Mouse (Mus musculus): Measurements from ENCODE around the gene Nfic. TPM values are rescaled to one million over a fixed set of nuclear protein-coding genes. Genes with fewer than 3 reads are reported as not detected.

The Nfic gene
- total RNA-seq, 2 experiments from 2014 or later: 40.7 to 44.6 TPM

DNA sequence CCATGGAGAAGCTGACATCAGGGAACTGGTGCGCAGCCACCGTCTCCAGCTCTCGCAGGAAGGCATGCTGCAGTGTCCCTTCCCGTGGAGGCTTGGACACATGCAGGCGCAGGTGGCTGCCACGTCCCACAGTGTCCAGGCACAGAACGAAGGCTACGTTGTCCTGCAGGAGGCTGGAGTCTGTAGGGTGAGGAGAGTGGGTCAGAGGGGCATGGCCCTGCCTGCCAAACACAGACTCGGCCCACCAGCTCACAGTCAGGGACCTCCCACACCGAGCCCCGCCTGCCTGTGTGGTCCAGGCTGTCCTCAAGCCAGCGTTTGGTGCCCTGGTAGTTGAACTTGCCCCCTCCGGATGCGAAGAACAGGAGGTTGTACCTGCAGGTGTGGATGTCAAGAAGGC lies 34.5 kb upstream of the Nfic start:
- no peak for DNase-seq (ENCODE audit: extremely low spot score in 1 of 2, low spot score in 2 of 2)
- intact Hi-C loops (cut with DNase I): no loop called here

- DNase-seq (ENCODE audit: extremely low spot score in 1 of 2, low spot score in 2 of 2): no peak
- intact Hi-C loops (cut with DNase I): no loop called here
These were observed 32.6 kb upstream of the Nfic start for GRCm38 (mm10) chr10:81488081-81488480.

DNA sequence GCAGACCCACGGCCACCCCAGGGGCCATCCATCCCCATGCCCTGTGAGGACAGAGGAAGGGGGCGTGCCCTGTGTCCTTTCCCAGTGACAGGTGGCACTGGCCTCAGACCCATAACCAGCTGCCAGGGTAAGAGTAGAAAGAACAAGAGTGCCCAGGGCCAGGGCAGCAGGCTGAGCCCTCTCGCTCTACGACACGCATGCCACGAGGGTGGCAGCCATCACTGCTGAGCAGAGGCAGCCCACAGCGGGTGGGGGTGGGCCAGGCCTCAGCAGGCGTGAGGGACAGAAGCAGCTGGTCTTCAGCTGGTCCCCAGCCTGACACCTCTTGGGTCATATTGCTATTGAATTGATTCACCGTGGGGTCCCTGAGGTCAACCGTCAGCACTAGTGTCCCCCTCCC lies 31.1 kb upstream of the Nfic start:
- intact Hi-C loops (cut with DNase I): no loop called here
- DNase-seq (ENCODE audit: extremely low spot score in 1 of 2, low spot score in 2 of 2): peak in 1 of 2 experiments; percentile 39

- intact Hi-C loops (cut with DNase I): no loop called here
- no peak for DNase-seq (ENCODE audit: extremely low spot score in 1 of 2, low spot score in 2 of 2)
These were observed 30.1 kb upstream of the Nfic start for GRCm38 (mm10) chr10:81485479-81486018.

GRCm38 (mm10) chr10:81485060-81485449 lies 29.6 kb upstream of the Nfic start:
- DNase-seq (ENCODE audit: extremely low spot score in 1 of 2, low spot score in 2 of 2): no peak
- intact Hi-C loops (cut with DNase I): no loop called here

DNA sequence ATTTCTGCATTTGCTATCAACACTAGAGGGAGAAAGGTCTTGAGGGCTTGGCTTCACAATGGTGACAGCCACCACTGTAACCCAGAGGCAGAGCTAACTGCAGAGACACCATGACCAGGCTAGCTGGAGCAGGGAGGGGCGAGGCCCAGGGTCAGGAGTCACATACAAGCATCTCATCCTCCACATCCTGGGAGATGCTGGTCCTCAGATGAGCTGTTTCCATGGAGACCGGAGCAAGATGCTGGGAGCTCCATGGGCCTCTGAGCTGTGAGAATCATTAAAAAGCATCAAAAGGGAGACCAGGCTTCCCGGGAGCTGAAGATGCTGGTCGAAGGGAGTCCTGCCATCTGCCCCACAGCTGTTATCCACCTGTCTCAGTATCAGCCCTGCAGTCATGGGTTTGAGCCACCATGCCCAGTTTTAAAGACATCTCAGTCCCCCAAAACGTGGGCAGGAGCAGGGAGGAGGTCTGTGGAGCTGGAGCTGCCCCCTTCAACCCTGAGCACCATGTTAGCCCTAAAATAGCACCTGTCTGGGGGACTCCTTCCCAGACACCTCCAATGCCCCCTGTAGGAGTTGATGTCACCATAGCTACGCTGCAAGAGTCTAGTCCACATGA lies 29.1 kb upstream of the Nfic start:
- DNase-seq (ENCODE audit: extremely low spot score in 1 of 2, low spot score in 2 of 2): no peak
- intact Hi-C loops (cut with DNase I): no loop called here

- intact Hi-C loops (cut with DNase I): no loop called here
- no peak for DNase-seq (ENCODE audit: extremely low spot score in 1 of 2, low spot score in 2 of 2)
These were observed 28.5 kb upstream of the Nfic start for GRCm38 (mm10) chr10:81483983-81484382.

GRCm38 (mm10) chr10:81482533-81482889 lies 27.1 kb upstream of the Nfic start, which contains the start of gene Celf5:
Gene Celf5, minus strand, starts transcription at chr10:81482709.
- intact Hi-C loops (cut with DNase I): no loop called here
- no peak for DNase-seq (ENCODE audit: extremely low spot score in 1 of 2, low spot score in 2 of 2)

DNA sequence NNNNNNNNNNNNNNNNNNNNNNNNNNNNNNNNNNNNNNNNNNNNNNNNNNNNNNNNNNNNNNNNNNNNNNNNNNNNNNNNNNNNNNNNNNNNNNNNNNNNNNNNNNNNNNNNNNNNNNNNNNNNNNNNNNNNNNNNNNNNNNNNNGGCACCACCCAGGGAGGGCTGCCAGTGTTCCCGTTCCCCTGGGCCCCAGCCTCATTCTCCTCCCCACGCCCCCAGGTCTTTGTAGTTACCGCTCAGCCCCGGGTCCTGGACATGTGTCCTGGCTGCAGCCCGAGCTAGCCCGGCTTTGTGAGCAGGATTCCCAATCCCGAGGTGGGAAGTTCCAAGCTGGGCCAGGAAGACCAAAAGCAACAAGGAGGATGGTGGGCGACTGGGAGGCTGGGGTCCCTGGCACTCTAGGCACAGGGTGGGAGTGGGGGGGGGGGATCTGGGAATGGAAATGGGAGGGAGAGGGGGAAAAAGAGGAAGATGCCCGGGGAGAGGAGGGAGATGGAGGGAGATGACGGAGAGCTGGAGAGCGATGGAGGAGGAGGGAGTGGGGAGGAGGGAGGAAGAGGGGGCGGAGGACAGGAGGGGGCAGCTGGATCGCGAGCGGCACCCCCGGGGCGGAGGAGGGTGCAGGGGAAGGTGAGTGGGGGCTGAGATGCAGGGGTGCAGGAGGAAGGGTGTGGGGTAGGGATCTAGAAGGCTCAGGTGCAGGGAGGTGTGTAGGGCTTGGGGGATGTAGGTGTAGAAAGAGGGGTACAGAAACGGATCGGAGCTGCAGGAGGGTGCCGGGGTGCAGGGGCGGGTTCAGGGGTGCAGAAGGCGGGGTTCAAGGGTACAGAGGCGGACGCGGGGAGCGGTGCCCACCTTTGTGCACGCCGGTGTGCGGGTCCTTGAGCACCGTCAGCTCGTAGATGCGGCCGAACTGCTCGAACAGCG lies 26.4 kb upstream of the Nfic start:
- intact Hi-C loops (cut with DNase I): no loop called here
- no peak for DNase-seq (ENCODE audit: extremely low spot score in 1 of 2, low spot score in 2 of 2)

DNA sequence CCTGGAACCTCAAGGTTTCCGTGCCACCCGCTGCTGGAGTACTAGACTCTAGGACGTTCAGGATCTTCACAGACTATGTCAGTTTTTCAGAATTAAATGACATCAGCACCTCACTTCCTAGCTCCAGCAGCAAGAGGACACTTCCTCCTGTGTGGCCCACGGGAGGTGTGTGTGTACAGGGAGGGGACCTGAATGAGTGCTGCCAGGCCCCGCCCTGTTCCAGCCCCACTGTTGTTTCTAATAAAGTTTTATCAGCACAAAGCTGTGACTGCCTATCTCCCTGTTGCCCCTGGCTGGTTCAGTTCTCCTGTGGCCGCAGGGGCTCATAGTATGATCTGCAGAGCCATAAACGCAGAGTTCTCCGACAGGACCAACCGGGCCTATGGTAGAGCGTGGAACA lies 19.0 kb upstream of the Nfic start:
- no peak for DNase-seq (ENCODE audit: extremely low spot score in 1 of 2, low spot score in 2 of 2)
- intact Hi-C loops (cut with DNase I): no loop called here

- peak; percentile 88 to 89 for DNase-seq (ENCODE audit: extremely low spot score in 1 of 2, low spot score in 2 of 2)
- intact Hi-C loops (cut with DNase I): no loop called here
These were observed 17.6 kb upstream of the Nfic start for GRCm38 (mm10) chr10:81473003-81473451.

DNA sequence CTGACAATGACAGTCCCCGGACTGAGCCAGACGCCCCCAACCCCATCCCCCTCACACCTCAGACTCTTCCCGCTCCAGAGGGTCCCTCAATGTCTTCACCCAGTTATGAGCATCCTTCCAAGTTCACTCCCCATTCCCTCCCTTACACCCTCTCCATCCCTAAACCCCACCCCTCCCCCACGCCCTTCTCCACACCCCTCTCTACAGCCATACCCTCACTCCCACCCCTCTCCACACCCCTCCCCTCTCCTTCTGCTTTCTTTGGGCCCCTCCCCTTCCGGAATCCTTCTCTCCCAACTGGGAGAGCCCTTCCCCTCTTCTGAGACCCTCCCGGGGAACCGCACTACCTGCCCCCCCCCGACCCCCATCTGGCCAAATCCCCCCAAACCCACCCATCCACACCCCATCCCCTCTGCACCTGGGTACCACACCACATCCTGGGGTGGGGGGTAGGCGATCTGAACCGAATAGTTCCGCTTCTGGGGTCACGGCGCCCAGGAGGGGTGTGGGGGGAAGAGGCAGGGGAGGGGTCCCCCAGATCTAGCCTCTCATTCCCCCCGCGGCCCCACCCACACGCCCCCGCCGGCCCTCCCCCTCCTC lies 17.1 kb upstream of the Nfic start:
- intact Hi-C loops (cut with DNase I): no loop called here
- peak in 1 of 2 experiments; percentile 49 for DNase-seq (ENCODE audit: extremely low spot score in 1 of 2, low spot score in 2 of 2)

DNA sequence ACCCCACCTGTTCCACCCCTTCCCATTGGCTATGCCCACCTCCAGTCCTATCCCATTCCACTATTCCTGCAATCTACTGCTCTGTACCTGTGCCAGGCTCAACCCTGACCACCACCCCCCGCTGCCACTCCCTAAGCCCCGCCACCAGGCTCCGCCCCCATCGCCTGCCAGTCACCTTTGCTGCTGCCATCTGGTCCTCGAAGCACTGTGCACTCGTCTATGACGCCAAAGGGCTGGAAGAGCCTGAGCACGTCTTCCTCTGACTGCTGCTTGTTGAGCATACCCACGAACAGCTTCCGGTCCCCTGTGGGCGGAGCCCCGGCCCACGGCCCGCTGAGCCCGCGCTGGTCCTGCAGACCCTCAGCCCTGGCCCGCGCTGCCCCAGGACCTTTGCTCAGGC lies 15.0 kb upstream of the Nfic start:
- peak in 1 of 2 experiments; percentile 68 for DNase-seq (ENCODE audit: extremely low spot score in 1 of 2, low spot score in 2 of 2)
- intact Hi-C loops (cut with DNase I): no loop called here

DNA sequence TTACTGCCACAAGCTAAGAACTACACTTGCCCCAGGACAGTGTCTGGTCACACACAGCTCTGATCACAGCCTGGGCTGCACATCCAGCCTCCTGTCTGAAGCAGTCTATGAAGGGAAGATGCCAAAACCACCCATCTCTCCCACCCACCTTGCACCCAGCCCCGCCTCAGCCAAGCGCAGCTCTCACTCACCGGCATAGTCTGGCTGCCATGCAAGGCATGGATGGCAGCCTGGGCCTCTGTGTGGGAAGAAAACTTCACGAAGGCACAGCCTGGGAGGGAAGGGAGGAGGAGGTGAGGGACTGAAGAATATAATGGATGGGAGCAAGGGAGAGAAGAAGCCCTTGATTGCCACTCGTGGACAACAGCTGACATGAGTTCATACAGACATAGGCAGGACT lies 13.8 kb upstream of the Nfic start:
- peak in 1 of 2 experiments; percentile 55 for DNase-seq (ENCODE audit: extremely low spot score in 1 of 2, low spot score in 2 of 2)
- intact Hi-C loops (cut with DNase I): no loop called here

- intact Hi-C loops (cut with DNase I): no loop called here
- peak in 1 of 2 experiments; percentile 31 for DNase-seq (ENCODE audit: extremely low spot score in 1 of 2, low spot score in 2 of 2)
These were observed 12.3 kb upstream of the Nfic start for GRCm38 (mm10) chr10:81467670-81468235.

DNA sequence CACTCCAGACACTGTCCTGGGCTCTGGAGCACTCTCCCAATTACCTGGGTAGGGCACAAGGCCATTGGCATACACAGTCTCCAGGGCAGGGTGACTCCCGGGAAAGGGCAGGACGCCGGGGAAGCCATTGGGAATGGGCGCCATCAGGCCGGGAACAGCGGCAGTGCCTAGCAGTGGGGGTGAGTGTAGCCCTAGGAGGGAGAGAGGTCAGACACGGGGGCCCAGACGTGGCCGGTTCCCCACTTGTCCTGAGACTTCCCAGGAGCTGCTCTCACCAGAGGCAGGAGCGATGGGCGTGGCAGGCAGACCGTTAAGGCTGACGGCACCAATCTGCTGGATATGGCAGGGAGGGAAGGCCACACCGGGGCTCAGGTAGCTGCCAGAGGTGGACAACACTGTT lies 11.4 kb upstream of the Nfic start:
- intact Hi-C loops (cut with DNase I): no loop called here
- peak in 1 of 2 experiments; percentile 35 for DNase-seq (ENCODE audit: extremely low spot score in 1 of 2, low spot score in 2 of 2)

DNA sequence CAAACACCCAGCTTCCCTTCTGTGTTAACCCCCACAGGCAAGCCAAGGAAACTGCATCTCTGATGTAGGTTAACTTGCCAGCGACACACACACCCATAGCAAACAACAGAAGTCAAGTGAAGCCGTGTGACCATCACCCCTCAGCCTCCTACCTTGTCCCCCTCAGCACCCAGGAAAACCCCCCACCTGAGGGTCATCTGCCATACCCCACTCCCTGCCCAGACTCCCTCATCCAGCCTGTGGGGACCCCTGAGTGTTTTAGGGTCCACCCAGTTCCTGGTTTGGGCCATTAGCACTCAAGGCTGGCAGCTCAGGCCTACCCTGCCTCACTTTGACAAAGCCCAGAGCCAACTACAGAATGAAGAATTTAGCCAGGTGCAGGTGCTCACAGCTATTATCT lies 10.6 kb upstream of the Nfic start:
- DNase-seq (ENCODE audit: extremely low spot score in 1 of 2, low spot score in 2 of 2): no peak
- intact Hi-C loops (cut with DNase I): no loop called here

- DNase-seq (ENCODE audit: extremely low spot score in 1 of 2, low spot score in 2 of 2): peak in 1 of 2 experiments; percentile 37
- intact Hi-C loops (cut with DNase I): no loop called here
These were observed 9.8 kb upstream of the Nfic start for GRCm38 (mm10) chr10:81465265-81465645.
